Mouse (Mus musculus) heart, adult 2 months (tissue): ENCODE results near the gene Rpn2.

Source experiments
- CTCF ChIP-seq: fragments of 200-600 bp; IDR thresholded peaks from 2 replicates; pipeline ENCODE4 v1.8.1; 2022; ENCODE audit warnings: antibody characterized with exemption, mild to moderate bottlenecking, moderate library complexity
- POLR2A ChIP-seq: fragments of 200-500 bp; IDR thresholded peaks from 2 replicates; pipeline ENCODE4 v1.6.1; 2011; ENCODE audit warnings: mild to moderate bottlenecking, low read depth, low read length, control low read depth; ENCODE audit not compliant: insufficient read depth

GRCm38 (mm10) chr2:157296105-157296689 is 17.4 kb downstream of the Rpn2 start:
- TF ChIP-seq CTCF (no peak), POLR2A (no peak)
